Mouse (Mus musculus) stomach, adult 2 months (tissue): ENCODE results near the gene Ccdc30. TPM values are rescaled to one million over a fixed set of nuclear protein-coding genes. Genes with fewer than 3 reads are reported as not detected.

Experiments used
- polyA plus RNA-seq: library from polyadenylated mRNA; depleted of rRNA; stranded (reverse); fragments of >200 nt; gene quantifications from 2 replicates; pipeline ENCODE4 v1.2.3, GENCODE M21; 2012; rRNA removed

Ccdc30 gene
- polyA plus RNA-seq: 0.16 TPM in 1 of 2 replicates, not detected in the other

DNA sequence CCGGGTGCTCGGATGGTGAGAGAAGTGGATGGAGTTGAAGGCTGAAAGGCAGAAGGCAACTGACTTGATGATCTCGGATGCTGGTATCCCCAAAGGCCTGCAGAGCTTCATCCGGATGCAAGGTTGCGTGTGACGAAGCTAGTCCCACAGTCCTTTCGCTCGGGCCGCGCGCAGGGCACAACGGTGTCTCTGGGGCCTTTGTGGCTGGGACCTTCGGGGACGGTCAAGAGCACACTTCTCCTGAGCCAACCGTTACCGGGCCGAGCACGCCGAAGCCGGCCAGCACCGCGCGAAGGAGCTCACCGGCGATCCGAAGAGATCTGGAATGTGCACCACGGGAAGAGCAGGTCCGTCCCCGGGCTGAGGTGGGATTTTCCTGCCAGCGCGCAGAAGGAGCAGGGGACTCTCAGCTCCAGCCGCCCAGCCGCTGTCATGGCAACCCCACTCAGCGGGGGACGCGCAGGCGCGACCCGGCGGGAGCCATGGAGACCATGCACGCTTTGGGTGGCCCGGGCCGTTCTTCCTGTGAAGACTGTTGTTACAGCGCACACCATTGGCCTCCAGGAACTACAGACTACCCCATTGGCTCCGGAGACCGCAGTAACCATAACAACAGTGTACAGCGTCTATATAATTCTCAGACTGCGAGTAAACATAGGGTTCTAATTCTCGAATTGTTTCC is at the start of gene Ccdc30:
Gene Ccdc30, minus strand, starts transcription at position 450 of the 682 bp plus-strand sequence.

DNA sequence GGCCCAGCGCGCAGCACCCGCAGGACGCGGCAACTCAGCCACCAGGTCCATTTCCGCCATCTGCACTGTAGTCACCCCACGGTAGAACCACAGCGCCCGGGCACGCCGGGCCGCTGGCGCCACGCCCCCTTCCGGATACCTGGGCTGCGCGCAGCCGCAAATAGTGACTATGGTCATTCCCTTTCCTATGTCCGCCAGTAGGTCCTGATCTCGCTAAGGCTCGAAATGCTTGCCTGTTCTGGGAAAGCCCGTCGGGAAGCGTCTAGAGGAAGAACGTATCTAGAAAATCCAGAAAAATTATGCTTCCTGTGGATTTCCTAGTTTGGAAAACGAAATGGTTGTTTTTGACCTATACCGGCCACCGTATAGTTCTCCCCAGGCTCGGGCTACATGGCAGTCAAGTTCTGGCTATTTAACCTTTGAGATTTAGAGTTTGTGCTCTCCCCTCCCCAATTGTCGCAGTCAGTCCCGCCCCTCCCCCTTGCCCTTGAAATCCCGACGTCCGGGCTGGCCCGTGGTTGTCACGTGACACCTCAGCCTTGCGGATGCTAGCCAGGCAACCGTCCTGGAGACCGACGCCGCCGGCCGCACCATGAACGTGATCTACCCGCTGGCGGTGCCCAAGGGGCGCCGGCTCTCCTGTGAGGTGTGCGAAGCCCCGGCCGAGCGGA is 7.1 kb upstream of the Ccdc30 start, which contains the start of the genes Ppcs and Zmynd12:
Gene Ppcs, minus strand, starts transcription at position 127 of the 671 bp plus-strand sequence.
Gene Zmynd12, plus strand, starts transcription at position 521 of the 671 bp plus-strand sequence.

GRCm38 (mm10) chr4:119320131-119320830 is 95.0 kb downstream of the Ccdc30 start, which contains the start of gene Ppih:
TSS of gene Ppih (minus strand) at chr4:119320546.

DNA sequence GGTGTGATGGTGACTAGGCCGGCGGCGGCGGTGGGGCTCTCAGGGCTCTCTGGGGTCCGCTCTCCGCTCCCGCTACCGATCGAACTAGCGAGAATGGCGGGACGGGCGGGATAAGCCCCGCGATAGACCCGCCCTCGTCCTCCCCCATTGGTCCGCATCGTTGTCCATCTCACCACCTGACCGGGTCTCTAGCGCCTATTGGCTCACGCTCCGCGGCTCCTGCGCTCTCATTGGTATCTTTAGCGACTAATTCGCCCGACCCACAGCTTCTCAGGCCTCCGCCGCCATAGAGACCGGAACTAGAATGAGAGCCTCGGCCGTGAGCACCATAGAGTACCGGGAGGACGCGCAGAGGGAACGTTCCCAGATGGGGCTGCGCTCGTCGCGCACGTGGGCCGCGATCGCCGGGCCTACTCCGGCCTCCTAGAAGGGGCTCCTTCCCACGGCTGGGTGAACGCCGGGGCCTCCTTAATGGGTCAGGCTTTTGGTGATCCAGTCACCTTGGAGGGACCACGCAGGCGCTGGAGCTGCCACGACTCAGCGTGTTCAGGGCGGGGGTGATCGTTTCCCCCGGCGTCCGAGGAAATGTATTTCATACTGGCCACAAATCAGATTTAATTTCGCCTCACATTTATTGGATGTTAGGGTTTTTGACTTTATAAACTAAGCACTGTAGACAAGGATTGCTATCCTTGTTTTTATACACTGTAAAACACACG is 120.7 kb downstream of the Ccdc30 start, which contains the start of gene Ybx1:
Gene Ybx1, minus strand, starts transcription at position 190 of the 719 bp plus-strand sequence.

Other genes with a start within 250 kb of the Ccdc30 start
- 5.5 and 7.3 TPM in 2 replicates for gene Zfp691, start 241.3 kb downstream of the Ccdc30 start, polyA plus RNA-seq
- not detected in 2 replicates for gene Ermap, start 225.5 kb downstream of the Ccdc30 start, polyA plus RNA-seq
- gene Svbp, start 220.2 kb downstream of the Ccdc30 start, polyA plus RNA-seq: 21.2 and 21.6 TPM in 2 replicates
- 0.10 TPM in 1 of 2 replicates, not detected in the other for gene Tmem269, start 197.3 kb downstream of the Ccdc30 start, polyA plus RNA-seq
- 1.0 and 1.5 TPM in 2 replicates for gene AU022252, start 182.8 kb downstream of the Ccdc30 start, polyA plus RNA-seq
- 7.1 and 9.0 TPM in 2 replicates for gene P3h1, start 182.6 kb downstream of the Ccdc30 start, polyA plus RNA-seq
- gene Cldn19, start 160.1 kb downstream of the Ccdc30 start, polyA plus RNA-seq: 0.17 TPM in 1 of 2 replicates, not detected in the other
- gene Ybx1, start 120.9 kb downstream of the Ccdc30 start, polyA plus RNA-seq: 72.0 and 89.9 TPM in 2 replicates
- 0.95 and 1.0 TPM in 2 replicates for gene Ppih, start 95.0 kb downstream of the Ccdc30 start, polyA plus RNA-seq
- gene Ppcs, start 6.9 kb upstream of the Ccdc30 start, polyA plus RNA-seq: 8.4 and 14.3 TPM in 2 replicates
- 0.52 and 0.53 TPM in 2 replicates for gene Zmynd12, start 7.3 kb upstream of the Ccdc30 start, polyA plus RNA-seq
- 0.12 and 0.29 TPM in 2 replicates for gene Rimkla, start 77.1 kb upstream of the Ccdc30 start, polyA plus RNA-seq
- 3.0 and 4.2 TPM in 2 replicates for gene Foxj3, start 121.5 kb upstream of the Ccdc30 start, polyA plus RNA-seq
- 2.4 and 5.9 TPM in 2 replicates for gene Frg2f1, start 124.0 kb upstream of the Ccdc30 start, polyA plus RNA-seq
- 0.44 and 0.58 TPM in 2 replicates for gene Guca2a, start 222.2 kb upstream of the Ccdc30 start, polyA plus RNA-seq
- gene Guca2b, start 243.4 kb upstream of the Ccdc30 start, polyA plus RNA-seq: 0.24 and 0.75 TPM in 2 replicates